In genomic region chr13:20093307-20094045, GRCm38 (mm10) we compare ENCODE assay signal across 9 mouse cellular contexts. TPM values are rescaled to one million over a fixed set of nuclear protein-coding genes. Genes with fewer than 3 reads are reported as not detected.
DNase-seq lines count a peak whose midpoint lies in the region; ATAC-seq and TF ChIP-seq lines count a peak whose summit lies in the region.
"Had no signal": no experiment of that assay in that cellular context is flagged by ENCODE, and none has a peak within 500 bp of the region (broad histone marks: within the 10 kb centered on the region; RNA-seq: fewer than 3 reads in every experiment).

No protein-coding gene starts in this region.

- H3K4me2 ChIP-seq in liver, embryonic 13.5 days = no peak overlapping the region
- H3K4me2 ChIP-seq in forebrain, embryonic 12.5 days = no peak overlapping the region

- H3K4me1 ChIP-seq in cerebellum, adult 2 months (ENCODE audit: control insufficient read depth, insufficient read depth, low read length) = no peaks in the 10 kb centered on the region
- peaks cover 19% of the 10 kb centered on the region for H3K4me1 ChIP-seq in liver, embryonic 13.5 days (replicated peaks)
- peaks cover 6% of the 10 kb centered on the region for H3K4me1 ChIP-seq in forebrain, embryonic 12.5 days

- no peaks in the 10 kb centered on the region for H3K9me3 ChIP-seq in liver, embryonic 13.5 days (replicated peaks)
- no peaks in the 10 kb centered on the region for H3K9me3 ChIP-seq in forebrain, embryonic 12.5 days

- TF ChIP-seq CTCF in cerebellum, adult 2 months (IDR thresholded peaks at IDR 0.05; ENCODE audit: borderline replicate concordance, insufficient read depth, low read depth, low read length) = no peak

- WGBS in cerebellum, adult 2 months = 63% methylated on average over 19 of the region's 19 CpGs
- WGBS in liver, embryonic 13.5 days (ENCODE audit: insufficient replicate concordance) = 42% methylated on average over 19 of the region's 19 CpGs
- WGBS in forebrain, embryonic 12.5 days = 74% methylated on average over 19 of the region's 19 CpGs

- TF ChIP-seq POLR2A in cerebellum, adult 2 months (IDR thresholded peaks at IDR 0.05; ENCODE audit: borderline replicate concordance, insufficient read depth, low read length) = no peak

- peak; percentile 15 to 40 for DNase-seq in cerebellum, postnatal 14 days
- DNase-seq in cerebellum, adult 2 months = no peak
- peak; percentile 81 for DNase-seq in 416B (ENCODE audit: low read depth)
- DNase-seq in heart, adult 18-20 months = peak; percentile 70 to 81
- DNase-seq in liver, embryonic 13.5 days = no peak
- DNase-seq in spleen, postnatal 36 days (ENCODE audit: low spot score in 2 of 2) = peak; percentile 85
- no peak for DNase-seq in MN1 (ENCODE audit: low spot score)

- H3K4me3 ChIP-seq in cerebellum, adult 2 months (replicated peaks; ENCODE audit: insufficient read depth, low read depth, low read length) = no peak overlapping the region
- no peak overlapping the region for H3K4me3 ChIP-seq in liver, embryonic 13.5 days (replicated peaks)
- H3K4me3 ChIP-seq in forebrain, embryonic 12.5 days (replicated peaks) = no peak overlapping the region
- H3K4me3 ChIP-seq: myocyte had no signal

- H3K27ac ChIP-seq in cerebellum, adult 2 months (ENCODE audit: insufficient read depth, low read length) = no peak overlapping the region
- H3K27ac ChIP-seq in liver, embryonic 13.5 days = no peak overlapping the region
- H3K27ac ChIP-seq in forebrain, embryonic 12.5 days = no peak overlapping the region

- 0 out of 2 replicates have a peak, but pooled peaks have one; percentile 19 for ATAC-seq in liver, embryonic 13.5 days (ENCODE audit: low read depth)
- no peak for ATAC-seq in forebrain, embryonic 12.5 days (ENCODE audit: low FRiP score)

- no peaks in the 10 kb centered on the region for H3K36me3 ChIP-seq in liver, embryonic 13.5 days
- no peaks in the 10 kb centered on the region for H3K36me3 ChIP-seq in forebrain, embryonic 12.5 days (replicated peaks)

- H3K9ac ChIP-seq in liver, embryonic 13.5 days = no peak overlapping the region
- no peak overlapping the region for H3K9ac ChIP-seq in forebrain, embryonic 12.5 days

- no peaks in the 10 kb centered on the region; the same call in 1 of the 2 replicates for H3K27me3 ChIP-seq in cerebellum, adult 2 months (ENCODE audit: control insufficient read depth, insufficient read depth, low read length)
- H3K27me3 ChIP-seq in liver, embryonic 13.5 days = peaks cover 59% of the 10 kb centered on the region
- H3K27me3 ChIP-seq in forebrain, embryonic 12.5 days = peaks cover 26% of the 10 kb centered on the region

RNA-seq across cellular contexts. Expression of gene Elmo1, which starts 3.1 kb away (rescaled TPM):
- 92.3 and 97.5 TPM in 2 replicates for polyA plus RNA-seq in cerebellum, adult 2 months (2012; rRNA removed)
- total RNA-seq in heart, adult 18-20 months (2021) = 1 to 10 TPM; 7.6 to 9.1 TPM
- 3.1 and 4.1 TPM in 2 replicates for polyA plus RNA-seq in liver, embryonic 13.5 days (2015; fragmentation: Nextera tagmentation; extraction: Ambion mirVana)
- 17.8 and 22.8 TPM in 2 replicates for polyA plus RNA-seq in forebrain, embryonic 12.5 days (2016; fragmentation: Nextera tagmentation; extraction: Ambion mirVana)

Comparison
In these comparisons a context has a peak if more than half of its experiments do, and no peak if none do; other contexts are left out.
1. DNase-seq: peak in cerebellum, postnatal 14 days (2 of 2), 416B (single experiment), heart, adult 18-20 months (2 of 2) and spleen, postnatal 36 days (2 of 2); none in cerebellum, adult 2 months (0 of 2), liver, embryonic 13.5 days (single experiment) and MN1 (single experiment).